Mouse (Mus musculus): ENCODE data around the gene Stra6.

Gene Stra6

GRCm38 (mm10) chr9:58174818-58175251 is 111.2 kb downstream of the Stra6 start:
- DNase-seq (ENCODE audit: low read depth): no peak

DNA sequence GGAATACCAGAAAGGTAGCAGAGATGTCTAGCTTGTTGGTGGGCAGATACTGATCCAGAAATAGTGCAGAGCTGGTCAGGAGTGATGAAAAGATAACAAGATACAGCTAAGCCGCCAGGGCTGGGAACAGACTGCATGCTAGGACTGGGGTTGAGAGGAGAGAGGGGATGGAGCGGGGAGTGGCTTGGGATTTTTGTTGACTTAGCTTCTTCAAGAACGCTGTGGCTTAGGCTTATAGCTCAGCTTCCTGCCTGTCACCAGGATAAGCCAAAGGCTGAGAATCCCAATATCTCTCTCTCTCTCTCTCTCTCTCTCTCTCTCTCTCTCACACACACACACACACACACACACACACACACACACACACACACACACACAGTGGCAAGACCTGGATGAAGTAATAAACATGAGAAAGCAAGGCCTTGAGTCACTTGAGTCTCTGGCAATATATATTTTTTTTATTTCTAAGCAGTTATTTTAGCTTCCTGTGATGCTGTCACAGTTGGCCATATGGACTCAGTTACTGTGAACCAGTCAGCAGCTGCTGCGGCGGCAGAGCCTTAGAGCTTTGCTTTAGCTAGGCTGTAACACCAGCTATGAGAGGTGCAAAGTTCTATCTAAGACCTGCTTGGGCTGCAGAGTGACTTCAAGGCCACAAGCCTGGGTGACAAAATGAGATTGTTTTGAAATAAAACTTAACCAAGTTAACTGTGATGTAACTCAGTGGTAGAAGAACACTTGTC is 112.3 kb downstream of the Stra6 start:
- DNase-seq (ENCODE audit: low read depth): no peak

DNA sequence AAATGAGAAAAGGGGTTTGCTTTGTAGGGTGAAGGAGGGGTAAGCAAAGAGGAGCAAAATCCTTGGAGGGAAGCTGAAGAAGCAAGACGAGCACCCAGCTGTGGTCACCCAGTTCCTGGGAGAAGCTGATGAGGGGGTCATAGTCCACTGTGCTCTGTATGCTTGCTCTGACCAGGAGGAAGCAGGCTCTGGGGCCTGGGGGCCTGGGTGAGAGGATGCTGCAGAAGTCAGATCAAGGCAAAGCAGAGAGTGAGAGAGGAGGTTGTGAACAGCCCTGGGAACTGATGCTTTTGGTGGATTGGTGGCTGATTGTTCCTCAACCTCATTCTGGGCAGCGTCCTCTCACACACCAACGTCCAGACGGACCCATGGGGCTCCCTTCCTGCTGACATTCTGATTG is 113.6 kb downstream of the Stra6 start:
- no peak for DNase-seq (ENCODE audit: low read depth)

GRCm38 (mm10) chr9:58179390-58179789 is 115.8 kb downstream of the Stra6 start:
- DNase-seq (ENCODE audit: low read depth): no peak

- no peak for DNase-seq (ENCODE audit: low read depth)
Observed at GRCm38 (mm10) chr9:58184456-58184855, 120.9 kb downstream of the Stra6 start.

DNA sequence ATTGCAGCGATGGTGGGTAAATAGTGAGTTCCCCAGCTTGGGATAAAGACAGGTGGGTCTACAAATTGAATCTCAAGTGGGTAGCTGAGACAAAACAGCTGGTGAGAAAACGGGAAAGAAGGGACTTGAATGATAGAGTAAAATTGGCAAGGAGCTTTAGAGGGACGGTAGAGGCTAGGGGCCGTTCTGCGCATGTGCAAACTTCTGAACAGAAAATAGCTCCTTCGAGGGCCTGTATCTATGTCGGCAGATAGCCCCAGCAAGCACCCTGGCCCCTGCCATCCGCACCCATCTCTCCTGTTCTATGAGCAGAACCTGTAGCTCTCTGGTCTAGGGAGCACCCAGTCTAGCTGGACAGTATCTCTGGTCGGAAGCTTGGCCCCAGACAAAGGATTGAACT is 130.6 kb downstream of the Stra6 start:
- DNase-seq (ENCODE audit: low read depth): no peak

- DNase-seq (ENCODE audit: low read depth): no peak
Observed at GRCm38 (mm10) chr9:58195671-58196070, 132.1 kb downstream of the Stra6 start.

DNA sequence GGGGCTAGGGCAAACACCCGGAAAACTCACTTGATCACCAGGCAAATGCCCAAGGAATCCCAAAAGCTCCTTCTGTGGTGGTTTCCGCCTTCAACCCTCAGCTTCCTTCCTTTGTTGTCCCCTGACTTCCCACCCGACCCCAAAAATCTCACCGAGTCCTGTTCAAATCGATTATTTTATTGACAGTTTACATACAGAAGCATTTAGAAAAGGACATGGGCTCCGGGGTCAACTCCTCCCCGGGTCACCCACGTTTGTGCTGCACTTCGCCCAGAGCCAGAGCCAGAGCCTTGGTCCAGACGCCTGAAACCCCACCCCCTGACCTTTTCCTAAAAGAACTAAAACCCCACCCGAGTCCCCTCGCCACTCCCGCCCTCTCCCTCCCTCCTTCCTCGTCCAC is 132.6 kb downstream of the Stra6 start:
- DNase-seq (ENCODE audit: low read depth): no peak

DNA sequence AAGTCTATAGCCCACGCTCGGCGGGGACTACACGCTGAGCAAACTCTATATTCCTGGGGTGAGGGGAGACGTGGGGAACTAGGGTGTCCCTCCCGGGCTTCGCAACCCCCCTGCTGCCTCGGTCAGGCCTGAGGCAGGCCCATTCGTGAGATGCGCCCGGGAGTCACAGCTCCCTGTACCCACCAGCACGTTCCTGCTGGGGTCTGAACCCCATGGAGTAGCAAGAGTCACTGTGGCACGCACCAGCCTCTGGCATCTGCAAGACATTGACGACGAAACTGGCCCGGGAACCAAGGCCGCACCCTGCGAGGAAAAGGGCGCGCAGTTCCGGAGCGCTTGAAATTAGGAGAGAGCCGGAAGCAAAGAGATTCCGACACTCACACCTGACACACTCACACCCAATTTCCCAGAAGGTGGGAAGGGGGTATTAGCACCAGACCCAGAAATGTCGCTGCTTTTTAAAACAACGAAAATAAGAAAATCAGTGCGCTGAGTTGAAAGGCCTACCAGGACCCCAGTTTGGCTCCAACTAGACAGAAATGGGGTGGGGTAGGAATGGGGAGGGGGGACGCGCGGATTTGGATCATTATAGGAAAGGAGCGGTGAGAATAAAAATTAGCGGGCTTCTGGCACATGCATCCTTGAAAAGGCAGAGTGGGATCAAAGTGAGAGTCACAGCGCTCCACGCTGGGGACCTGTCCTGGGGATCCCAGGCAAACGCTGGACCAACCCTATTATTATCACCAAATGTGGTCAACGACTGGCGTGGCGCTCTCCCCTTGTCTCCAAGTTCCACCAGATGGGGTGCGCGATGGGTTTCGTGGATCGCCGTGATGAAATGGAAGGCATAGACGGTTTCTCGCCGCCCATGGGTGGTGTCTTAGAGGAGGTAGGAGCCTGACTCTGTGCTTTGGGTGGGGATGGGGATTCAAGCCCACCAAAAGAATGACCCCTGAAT is 133.3 kb downstream of the Stra6 start:
- no peak for DNase-seq (ENCODE audit: low read depth)

- DNase-seq (ENCODE audit: low read depth): no peak
Observed at GRCm38 (mm10) chr9:58197781-58198701, 134.5 kb downstream of the Stra6 start.

- no peak for DNase-seq (ENCODE audit: low read depth)
Observed at GRCm38 (mm10) chr9:58198801-58199371, 135.3 kb downstream of the Stra6 start.

DNA sequence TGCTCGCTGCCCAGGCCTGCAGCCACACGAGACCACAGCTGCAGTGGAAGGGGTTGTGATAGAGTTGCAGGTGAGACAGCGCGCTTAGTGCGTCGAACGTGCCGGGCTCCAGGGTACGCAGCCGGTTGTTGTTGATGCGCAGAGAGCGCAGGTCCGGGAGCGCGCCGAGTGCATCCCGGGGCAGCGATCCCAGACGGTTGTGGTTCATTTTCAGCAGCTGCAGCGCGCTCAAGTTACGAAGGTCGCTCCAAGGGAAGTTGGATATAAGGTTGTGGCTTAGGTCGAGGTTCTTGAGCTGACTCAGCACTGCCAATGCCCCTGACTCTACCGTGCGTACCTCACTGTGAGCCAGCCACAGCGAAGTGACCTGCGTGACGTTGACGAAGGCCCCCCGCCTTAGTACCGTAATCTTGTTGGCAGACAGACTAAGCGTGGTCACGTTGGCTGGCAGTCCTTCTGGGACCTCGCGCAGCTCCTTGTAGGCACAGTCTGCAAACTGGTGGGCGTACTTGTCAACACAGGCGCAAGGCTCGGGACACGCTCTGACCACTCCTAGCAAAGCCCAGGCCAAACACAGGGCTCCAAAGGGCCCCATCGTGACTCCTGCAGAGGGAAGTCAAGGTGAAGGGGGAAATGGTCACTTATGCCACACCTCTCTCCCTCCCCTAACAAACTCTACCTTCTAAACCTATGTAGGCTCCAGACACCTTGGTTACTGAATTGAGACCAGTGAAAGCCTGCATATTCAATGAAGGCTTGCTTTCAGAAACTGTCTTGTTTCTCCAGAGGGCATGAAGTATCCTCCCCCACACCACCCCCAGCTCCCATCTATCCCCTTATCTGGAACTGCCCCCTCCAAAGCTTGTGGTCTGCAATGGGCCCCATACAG is 136.0 kb downstream of the Stra6 start:
- DNase-seq (ENCODE audit: low read depth): no peak

- no peak for DNase-seq (ENCODE audit: low read depth)
Observed at GRCm38 (mm10) chr9:58200270-58201090, 136.9 kb downstream of the Stra6 start.

GRCm38 (mm10) chr9:58201091-58201842 is 137.7 kb downstream of the Stra6 start:
- no peak for DNase-seq (ENCODE audit: low read depth)

DNA sequence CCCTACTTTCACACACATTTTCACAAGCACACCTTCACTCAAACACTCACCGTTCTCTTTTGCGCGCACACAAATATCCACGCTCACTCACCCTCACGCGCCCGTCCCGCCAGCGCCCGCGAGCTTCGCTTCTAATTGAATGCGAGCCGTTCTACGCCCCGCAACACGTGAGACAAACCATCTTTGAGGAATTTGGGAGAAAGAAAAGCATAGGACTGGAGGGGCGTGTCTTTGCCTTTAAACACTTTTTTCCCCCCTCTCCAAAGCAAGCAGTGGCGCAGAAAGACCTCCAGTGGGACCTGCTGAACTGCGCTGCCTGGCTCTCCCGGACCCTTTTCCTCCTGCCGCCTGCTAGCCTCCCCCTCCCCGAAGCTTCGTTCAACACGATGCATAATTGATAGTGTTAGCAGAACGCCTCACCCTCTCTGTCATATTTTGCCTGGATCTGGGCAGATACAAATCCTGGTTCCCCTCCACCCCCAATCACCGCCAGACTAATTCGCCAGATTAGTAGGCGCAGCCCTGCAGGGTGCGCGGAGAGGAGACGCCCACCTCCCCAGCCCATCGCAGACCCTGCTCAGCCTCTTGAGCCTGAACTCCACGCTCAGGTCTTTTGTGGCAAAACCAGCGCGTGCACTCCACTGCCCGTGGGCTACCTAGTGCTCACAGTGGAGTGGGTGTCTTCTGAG is 138.4 kb downstream of the Stra6 start:
- no peak for DNase-seq (ENCODE audit: low read depth)

GRCm38 (mm10) chr9:58202676-58203453 is 139.3 kb downstream of the Stra6 start:
- DNase-seq (ENCODE audit: low read depth): no peak
